Mouse (Mus musculus) heart, adult 11 months (tissue): Measurements from ENCODE around the gene Krt42.
A peak's percentile ranks its signal among the peaks of the same experiment; 100 is the strongest.
"Not testable (repeated sequence)": the region's sequence is repeated elsewhere in the genome, so short reads cannot be mapped to it uniquely, and the experiment has no call there.

Source experiments
- DNase-seq: peaks from one replicate; pipeline ENCODE4 v3.0.0; 2022

The Krt42 gene

DNA sequence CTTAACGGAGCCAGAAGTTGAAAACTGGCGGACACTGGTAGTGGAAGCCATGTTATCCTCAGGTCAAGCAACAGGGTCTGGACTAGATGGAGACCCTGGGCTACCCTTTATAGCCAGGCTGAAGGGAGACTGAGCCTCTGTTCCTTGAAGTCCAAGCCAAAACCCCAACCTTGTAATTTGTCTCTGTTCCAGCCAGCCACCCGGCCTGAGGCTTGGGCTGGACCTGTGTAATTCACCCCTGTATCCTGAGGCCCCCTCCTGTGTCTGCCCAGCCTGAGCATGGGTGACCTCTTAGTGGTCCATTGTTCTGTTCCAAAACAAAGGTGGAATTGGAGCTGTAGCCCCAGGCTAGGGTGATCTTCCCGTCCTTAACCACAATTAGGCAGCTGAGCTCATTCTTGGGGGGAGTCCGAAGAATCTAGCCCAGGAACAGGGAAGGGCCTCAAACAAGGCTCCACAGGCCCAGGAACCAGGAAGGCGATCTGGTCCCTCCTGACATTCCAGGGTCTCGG lies at the start of gene Krt42:
Gene Krt42 (minus strand): TSS at position 51 of the 512 bp plus-strand sequence.
- no peak for DNase-seq

DNA sequence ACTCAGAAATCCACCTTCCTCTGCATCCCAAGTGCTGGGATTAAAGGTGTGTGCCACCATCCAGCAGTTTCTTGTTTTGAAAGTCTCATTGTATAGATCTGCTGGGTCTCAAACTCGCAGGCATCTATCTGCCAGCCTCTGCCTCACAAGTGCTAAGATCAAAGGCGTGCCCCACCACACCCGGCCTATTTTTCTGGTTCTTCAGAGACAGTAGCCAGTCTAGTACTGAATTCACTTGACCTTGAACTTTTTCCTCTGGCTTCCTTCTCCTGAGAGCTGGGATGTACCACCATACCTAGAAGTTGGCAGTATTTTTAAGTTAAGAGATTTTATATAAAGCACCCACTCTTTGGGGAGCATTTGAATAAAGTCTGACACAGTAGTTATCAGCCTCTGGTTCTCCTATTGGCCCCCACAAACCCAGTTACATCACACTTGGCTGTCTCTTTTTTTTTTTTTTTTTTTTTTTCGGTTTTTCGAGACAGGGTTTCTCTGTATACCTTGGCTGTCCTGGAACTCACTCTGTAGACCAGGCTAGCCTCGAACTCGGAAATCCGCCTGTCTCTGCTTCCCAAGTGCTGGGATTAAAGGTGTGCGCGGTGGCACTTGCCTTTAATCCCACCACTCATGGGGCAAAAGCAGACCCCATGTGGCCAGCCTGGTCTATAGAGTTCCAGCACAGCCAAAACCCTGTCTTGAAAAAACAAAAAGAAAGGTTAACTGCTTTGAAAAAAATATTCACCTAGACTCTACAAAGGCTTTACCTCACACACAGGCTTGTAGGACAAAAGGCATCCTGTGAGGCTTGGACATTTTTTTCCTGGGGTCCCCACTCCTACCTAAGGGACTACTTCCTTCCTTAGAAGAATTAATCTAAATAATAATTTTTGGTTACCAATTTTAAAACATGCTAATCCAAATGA lies 49.1 kb upstream of the Krt42 start:
- peak; percentile 96 for DNase-seq

DNA sequence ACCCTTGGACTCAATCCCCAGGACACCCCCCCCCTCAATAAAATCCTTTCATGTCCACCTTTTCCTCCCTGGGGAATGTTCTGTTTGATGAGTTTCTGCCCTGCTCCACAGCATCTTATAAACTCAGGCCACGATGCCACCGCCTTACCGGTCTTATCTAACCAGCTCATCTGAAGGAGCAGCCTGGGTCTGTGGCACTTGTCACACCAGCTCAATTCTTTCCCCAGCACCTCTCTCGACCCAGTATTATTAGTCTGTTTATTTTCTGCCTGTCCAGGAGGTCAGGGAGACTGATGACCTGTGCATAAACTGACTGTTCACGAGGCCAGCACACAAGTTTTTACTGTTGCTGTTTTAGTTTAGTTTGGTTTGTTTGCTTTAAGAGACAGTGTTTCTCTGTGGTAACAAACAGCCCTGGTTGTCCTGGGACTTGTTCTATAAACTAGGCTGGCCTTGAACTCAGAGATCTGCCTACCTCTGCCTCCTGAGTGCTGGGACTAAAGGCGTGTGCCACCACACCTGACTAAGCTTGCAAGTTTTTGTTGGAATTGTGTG lies 48.2 kb upstream of the Krt42 start:
- peak; percentile 92 for DNase-seq

- DNase-seq = no peak
Observed at GRCm38 (mm10) chr11:100315439-100315838, 45.8 kb upstream of the Krt42 start.

- DNase-seq = no peak
Observed at GRCm38 (mm10) chr11:100313424-100313823, 43.8 kb upstream of the Krt42 start.

DNA sequence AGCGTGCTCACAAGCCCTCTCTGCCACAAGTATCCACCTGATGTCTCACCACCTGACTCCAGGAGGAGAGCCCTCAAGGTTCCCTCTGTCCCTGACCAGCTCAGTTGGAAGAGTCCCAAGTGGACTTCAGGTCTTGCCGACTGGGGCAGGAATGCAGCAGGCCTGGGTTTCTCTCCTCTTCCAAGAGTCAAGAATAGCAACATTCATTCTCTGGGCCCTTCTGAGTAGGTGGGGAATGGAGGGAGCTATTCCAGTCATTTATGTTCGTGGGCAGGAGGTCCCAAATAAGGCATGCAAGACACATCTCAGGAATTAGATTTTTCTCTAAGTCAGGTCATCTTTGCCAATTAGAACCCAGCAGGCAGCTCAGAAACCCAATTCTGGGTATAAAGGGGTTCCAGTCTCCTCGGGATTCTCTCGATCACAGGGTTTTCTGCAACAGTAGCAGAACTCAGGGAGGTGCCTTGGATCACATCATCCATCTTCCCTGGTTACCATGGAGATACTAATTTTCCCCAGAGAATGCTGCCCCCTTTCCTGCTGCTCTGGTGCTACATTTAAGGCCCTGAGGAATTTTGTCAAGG lies 42.5 kb upstream of the Krt42 start:
- DNase-seq = peak; percentile 98

- DNase-seq = no peak
Observed at GRCm38 (mm10) chr11:100311656-100312055, 42.0 kb upstream of the Krt42 start.

DNA sequence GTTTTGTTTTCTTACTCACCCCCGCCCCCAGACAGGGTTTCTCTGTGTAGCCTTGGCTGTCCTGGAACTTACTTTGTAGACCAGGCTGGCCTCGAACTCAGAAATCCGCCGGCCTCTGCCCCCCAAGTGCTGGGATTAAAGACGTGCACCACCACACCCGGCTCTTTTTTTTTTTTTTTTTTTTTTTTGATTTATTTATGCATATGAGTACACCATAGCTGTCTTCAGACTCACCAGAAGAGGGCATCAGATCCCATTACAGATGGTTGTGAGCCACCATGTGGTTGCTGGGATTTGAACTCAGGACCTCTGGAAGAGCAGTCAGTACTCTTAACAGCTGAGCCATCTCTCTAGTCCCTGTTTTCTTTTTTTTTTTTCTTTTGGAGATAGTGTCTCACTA lies 39.0 kb upstream of the Krt42 start:
- DNase-seq = not testable (repeated sequence)

GRCm38 (mm10) chr11:100307900-100308299 lies 38.2 kb upstream of the Krt42 start:
- no peak for DNase-seq

DNA sequence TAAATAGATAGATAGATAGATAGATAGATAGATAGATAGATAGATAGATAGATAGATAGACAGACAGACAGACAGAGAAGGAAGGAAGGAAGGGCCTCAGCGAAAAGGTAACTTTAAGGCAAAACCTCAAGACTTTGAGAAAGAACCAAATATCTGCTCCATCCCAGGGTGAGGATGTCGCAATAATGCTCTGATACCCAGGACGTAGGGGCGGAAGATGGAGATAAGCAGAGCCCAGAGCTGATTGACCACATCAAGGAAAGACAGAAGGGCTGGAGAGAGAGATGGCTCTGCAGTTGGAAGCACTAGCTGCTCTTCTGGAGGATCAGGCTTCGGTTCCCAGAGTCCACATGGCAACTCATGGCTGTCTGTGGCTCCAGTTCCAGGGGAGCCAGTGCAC lies 31.6 kb upstream of the Krt42 start:
- no peak for DNase-seq

- DNase-seq = no peak
Observed at GRCm38 (mm10) chr11:100300293-100300692, 30.6 kb upstream of the Krt42 start.

DNA sequence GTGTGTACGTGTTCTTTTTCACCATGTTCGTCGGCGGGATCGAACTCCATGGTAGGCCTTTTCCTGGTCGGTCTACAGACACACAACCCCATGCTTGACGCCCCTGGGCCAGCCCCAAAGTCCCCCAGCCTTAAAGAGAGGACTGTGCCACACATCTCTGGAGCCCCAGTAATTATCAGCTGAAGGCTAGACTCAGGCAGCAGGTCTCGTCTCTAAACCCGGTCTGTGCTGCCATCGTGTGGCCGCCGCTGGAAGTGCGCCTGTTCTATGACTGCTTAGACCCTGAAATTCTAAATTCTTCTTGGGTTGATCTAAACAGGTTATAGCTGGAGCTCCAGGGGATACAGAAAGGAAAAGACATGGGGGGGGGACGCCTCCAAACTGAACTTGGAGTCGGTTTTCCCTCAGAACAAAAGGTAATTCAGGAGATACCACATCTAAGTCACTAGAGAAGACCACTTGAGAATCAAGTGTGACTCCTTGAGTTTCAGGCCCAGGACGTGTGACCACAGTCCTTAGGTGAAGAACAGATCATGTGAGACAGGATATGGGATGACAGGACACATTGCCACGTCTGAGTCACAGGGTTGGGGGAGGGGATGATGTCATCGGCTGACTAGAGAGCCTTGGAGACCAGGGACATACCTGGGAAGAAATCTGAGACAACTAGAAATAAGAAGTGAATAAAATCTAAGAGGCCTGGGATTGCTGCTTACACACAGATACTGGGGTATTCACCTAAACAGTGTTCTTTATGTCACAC lies 28.8 kb upstream of the Krt42 start:
- DNase-seq = peak; percentile 95

DNA sequence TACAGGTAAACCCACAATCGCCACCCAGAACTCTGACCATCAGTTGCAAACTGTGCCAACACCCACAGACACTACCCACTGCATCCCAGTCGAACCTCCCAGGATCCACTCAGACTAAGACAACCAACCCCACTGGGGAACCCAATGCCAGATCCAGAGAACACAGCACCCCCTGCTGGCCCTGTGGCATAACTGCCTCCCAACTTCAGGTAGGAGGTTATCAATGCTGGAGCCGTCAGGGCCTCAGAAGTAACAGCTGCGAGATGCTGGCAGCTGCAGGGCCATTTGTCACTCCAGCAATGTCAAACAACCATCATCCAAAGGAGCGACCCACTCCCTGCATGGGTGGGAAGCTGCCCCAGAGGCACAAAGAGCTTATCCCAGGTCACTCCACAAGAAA lies 28.1 kb upstream of the Krt42 start:
- DNase-seq = no peak

DNA sequence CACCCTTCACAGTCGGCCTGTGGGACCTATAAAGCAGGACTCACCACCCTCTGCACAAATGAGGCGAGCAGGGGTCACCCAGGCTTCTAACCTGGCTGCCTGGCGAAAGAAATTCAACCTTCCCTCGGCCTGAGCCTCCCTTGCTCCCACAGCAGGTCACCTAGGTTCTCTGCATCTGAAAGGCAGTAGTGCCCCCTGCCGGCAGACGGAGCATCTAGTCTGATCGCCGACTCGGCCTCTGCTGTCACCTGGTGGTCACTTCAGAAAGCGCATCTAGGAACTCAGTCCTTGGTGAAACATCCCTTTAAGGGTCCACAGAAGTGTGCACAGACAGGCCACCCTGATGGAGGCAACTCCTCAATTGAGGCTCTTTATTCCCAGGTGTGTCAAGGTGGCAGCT lies 25.6 kb upstream of the Krt42 start:
- peak; percentile 92 for DNase-seq

GRCm38 (mm10) chr11:100292884-100293283 lies 23.2 kb upstream of the Krt42 start:
- DNase-seq = no peak

GRCm38 (mm10) chr11:100290235-100290634 lies 20.6 kb upstream of the Krt42 start:
- DNase-seq = no peak

GRCm38 (mm10) chr11:100288942-100289341 lies 19.3 kb upstream of the Krt42 start:
- DNase-seq = peak; percentile 95

- DNase-seq = peak; percentile 95
Observed at GRCm38 (mm10) chr11:100287024-100287423, 17.4 kb upstream of the Krt42 start.

DNA sequence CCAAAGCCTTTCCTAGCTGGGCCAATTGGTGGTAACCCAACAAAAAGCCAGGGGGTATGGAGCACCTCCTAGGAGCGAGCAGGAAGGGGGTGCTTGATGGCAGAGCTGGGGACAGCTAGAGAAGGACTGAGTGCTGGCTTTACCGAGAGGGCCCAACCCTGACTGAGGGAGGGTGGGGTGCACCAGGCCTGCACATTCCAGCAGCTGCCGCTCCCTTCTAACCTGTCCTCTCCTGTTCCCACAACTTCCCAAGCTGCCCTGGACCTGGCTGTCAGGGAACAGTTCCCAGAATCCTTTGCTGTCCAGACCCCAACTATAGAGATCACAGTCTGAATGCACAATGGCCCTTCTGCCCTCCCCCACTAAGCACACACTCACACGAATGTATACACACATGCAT lies 15.3 kb upstream of the Krt42 start:
- DNase-seq = no peak

- peak; percentile 93 for DNase-seq
Observed at GRCm38 (mm10) chr11:100282549-100282948, 12.9 kb upstream of the Krt42 start.

- no peak for DNase-seq
Observed at GRCm38 (mm10) chr11:100281596-100282544, 12.2 kb upstream of the Krt42 start.

DNA sequence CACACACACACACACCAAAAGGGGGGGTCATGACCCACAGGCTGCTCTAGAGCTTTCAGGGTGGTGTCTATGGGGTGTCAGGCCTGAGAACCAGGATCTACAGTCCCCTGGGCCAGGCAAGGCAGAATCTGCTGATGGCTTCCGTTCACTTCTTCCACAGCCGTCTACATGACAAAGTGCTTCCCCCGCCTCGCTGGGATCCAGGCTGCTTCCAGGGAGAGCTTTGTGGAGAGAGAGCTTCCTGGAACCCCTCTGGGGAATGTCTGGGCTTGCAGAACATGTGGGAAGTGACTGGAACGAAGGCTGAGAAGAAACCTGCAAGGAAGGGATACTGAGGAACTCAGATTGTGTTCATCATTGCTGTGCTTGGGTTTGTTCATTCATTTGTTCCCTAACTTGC lies 9.1 kb upstream of the Krt42 start:
- no peak for DNase-seq
